Mouse (Mus musculus): Measurements from ENCODE around the gene Fkbp7.

- TF ChIP-seq CTCF (IDR thresholded peaks at IDR 0.05; ENCODE audit: borderline replicate concordance, extremely low read depth, insufficient read depth, insufficient read length) (peak; percentile 25; the same call in 1 of the 2 replicates), POLR2A (IDR thresholded peaks at IDR 0.05; ENCODE audit: borderline replicate concordance, extremely low read depth, insufficient read depth, insufficient read length, poor library complexity, severe bottlenecking) (no peak)
These were observed 16.9 kb downstream of the Fkbp7 start for GRCm38 (mm10) chr2:76655982-76656381.
